Mouse (Mus musculus): ENCODE measurements around the gene Olfr171.

DNA sequence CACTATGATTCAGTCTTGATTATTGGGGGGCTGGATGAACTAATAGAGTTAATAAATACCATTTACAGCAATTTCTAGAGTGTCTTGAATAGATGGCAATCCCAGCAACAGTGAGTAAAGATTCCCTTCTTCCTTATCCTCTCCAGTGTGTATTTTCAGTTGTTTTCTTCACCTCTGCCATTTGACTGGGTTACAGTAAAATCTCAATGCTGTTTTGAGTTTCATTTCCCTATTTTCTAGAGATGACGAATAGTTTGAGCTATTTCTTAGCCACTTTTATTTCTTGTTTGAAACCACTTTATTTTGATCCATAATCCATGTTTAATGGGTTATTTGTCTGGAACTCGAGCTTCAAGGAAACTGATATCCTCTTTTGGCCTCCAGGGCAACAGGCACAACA lies 26.6 kb downstream of the Olfr171 start:
- TF ChIP-seq GATA1 (IDR thresholded peaks at IDR 0.05; ENCODE audit: borderline replicate concordance, low read length) (no peak), CTCF (IDR thresholded peaks at IDR 0.05; ENCODE audit: low read depth, low read length) (no peak), POLR2AphosphoS5 (IDR thresholded peaks at IDR 0.05; ENCODE audit: insufficient replicate concordance, low read depth, low read length) (no peak), TAL1 (conservative IDR thresholded peaks at IDR 0.05; ENCODE audit: low read depth, low read length) (no peak), GATA2 (IDR thresholded peaks at IDR 0.05; ENCODE audit: borderline replicate concordance, low read depth, low read length) (no peak)
